Mouse (Mus musculus) ES-Bruce4 (cell line): ENCODE measurements around the gene Orc6. TPM values are rescaled to one million over a fixed set of nuclear protein-coding genes. Genes with fewer than 3 reads are reported as not detected.

Experiments
- H3K27ac ChIP-seq: 2 replicates; pipeline ENCODE4 v1.5.1; 2012; ENCODE audit warnings: low read length, inconsistent platforms; ENCODE audit not compliant: insufficient read depth
- H3K27me3 ChIP-seq: 2 replicates; pipeline ENCODE4 v1.6.1; 2012; ENCODE audit warnings: mild to moderate bottlenecking, low read length, inconsistent platforms; ENCODE audit not compliant: control insufficient read depth, poor library complexity, insufficient read depth, severe bottlenecking
- H3K36me3 ChIP-seq: 2 replicates; pipeline ENCODE4 v1.6.1; 2012; ENCODE audit warnings: inconsistent platforms, mild to moderate bottlenecking, low read length, moderate library complexity; ENCODE audit not compliant: control insufficient read depth, poor library complexity, insufficient read depth, severe bottlenecking
- H3K4me1 ChIP-seq: one replicate; pipeline ENCODE4 v1.8.1; 2011; ENCODE audit warnings: low read length; ENCODE audit not compliant: control insufficient read depth, insufficient read depth
- H3K4me3 ChIP-seq: 2 replicates; pipeline ENCODE4 v1.5.1; 2011; ENCODE audit warnings: low read depth, mild to moderate bottlenecking, low read length
- H3K9ac ChIP-seq: 2 replicates; pipeline ENCODE4 v1.6.1; 2012; ENCODE audit warnings: low read depth, mild to moderate bottlenecking, inconsistent platforms; ENCODE audit not compliant: poor library complexity, severe bottlenecking
- H3K9me3 ChIP-seq: replicated peaks from 2 replicates; pipeline ENCODE4 v1.6.1; 2012; ENCODE audit warnings: mild to moderate bottlenecking, low read length, inconsistent platforms; ENCODE audit not compliant: control insufficient read depth, poor library complexity, insufficient read depth, severe bottlenecking
- CTCF ChIP-seq: IDR thresholded peaks from one replicate; pipeline ENCODE4 v1.8.1; 2011; ENCODE audit warnings: low read depth, low read length
- EP300 ChIP-seq: IDR thresholded peaks from 2 replicates; pipeline ENCODE4 v1.6.1; 2011; ENCODE audit warnings: low read depth, low read length; ENCODE audit not compliant: insufficient read depth
- POLR2A ChIP-seq: IDR thresholded peaks from one replicate; pipeline ENCODE4 v1.8.1; 2011; ENCODE audit warnings: low read length; ENCODE audit not compliant: insufficient read depth
- polyA plus RNA-seq: library from polyadenylated mRNA; stranded (reverse); fragments of >200 nt; gene quantifications from 2 replicates; pipeline ENCODE4 v1.2.4, GENCODE M21; 2011; ENCODE audit warnings: low read depth; ENCODE audit not compliant: missing spikeins, insufficient read depth, insufficient read length

Gene Orc6
- 123 and 125 TPM in 2 replicates for polyA plus RNA-seq

DNA sequence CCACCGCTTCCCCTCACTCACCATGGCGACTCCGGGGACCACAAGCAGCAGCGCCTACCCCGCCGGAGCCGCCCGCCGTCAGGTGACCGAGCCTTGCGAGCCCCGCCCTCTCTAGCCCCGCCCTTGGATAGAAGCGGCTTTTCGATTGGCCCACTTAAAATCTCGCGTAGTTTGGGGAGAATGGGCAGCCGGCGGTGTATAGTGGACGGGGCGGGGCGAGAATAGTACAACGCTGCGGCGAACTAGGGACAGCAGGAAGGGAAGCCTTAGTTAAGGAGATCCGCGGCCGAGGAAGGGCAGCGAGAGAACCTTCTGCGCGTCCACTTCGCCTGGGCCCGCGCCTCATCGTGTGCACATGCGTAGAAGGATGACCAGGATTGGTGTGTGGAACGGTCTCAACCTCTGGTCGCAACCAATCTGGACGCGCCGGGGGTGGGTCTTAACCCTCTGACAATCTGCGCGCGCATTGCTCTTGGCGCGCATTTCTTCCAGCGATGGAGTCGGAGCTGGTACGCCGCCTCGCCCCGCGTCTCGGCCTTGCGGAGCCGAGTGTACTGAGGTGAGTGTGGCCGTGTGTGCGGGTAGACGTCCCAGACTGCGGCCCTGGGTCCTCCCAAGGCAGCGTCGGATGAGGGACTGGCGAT lies at the start of gene Orc6, which contains the start of gene Vps35:
Gene Orc6, plus strand, starts transcription at position 199 of the 644 bp plus-strand sequence.
Gene Vps35, minus strand, starts transcription at position 369 of the 644 bp plus-strand sequence.
- TF ChIP-seq CTCF (no peak), POLR2A (peak; percentile 70), EP300 (no peak)
- Histone ChIP-seq H3K9me3 (no peaks in the 10 kb centered on the region), H3K9ac (peak within 1 kb of the TSS; percentile 62), H3K27ac (peak within 1 kb of the TSS; percentile 46), H3K36me3 (peaks cover 33% of the 10 kb centered on the region), H3K4me1 (no peaks in the 10 kb centered on the region), H3K27me3 (no peaks in the 10 kb centered on the region), H3K4me3 (peak within 1 kb of the TSS; percentile 92)

GRCm38 (mm10) chr8:85286846-85287245 lies 12.6 kb upstream of the Orc6 start:
- Histone ChIP-seq H3K9ac (no peak overlapping the region), H3K4me3 (no peak overlapping the region), H3K36me3 (peaks cover 70% of the 10 kb centered on the region), H3K27ac (no peak overlapping the region), H3K27me3 (no peaks in the 10 kb centered on the region), H3K9me3 (no peaks in the 10 kb centered on the region), H3K4me1 (no peaks in the 10 kb centered on the region)
- TF ChIP-seq CTCF (no peak), POLR2A (no peak), EP300 (no peak)

DNA sequence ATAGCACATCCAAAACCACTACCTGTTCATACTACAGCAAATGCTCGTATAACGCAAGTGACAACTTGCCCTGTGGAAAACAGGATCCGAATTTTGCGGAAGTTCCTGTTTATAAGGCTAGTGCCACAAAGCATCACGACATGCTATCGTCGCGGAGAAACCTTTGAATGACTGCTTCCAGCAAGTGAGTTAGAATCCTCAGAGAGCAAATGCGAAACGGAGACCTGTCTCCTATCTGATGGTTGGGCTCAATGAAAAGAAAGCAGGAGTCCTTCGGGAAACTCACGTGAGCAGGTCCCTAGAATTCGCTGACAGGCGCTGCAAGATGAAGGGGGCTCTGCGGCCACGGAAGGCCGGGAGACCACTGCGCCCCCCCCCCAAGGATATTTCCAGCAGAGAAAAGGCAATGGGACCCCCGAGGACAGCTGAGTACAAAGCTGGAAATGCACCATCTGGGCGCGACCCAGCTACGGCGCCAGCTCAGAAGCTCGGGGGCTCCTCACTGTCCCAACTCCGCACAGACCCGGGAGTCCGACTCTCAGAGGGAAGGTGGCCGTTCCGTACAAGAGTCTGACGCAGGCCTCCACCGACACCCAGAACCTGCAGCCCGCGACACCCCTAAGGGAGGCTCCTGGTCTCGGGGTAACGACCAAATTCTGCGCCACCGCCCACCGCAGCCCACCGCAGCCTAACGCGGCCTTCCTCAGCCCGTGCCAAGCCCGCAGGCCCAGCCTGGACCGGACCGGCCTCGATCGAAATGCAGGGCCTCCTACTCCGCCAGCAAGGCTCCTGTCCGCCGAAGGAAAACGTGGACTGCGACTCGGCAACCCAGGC lies 615 bp upstream of the Orc6 start:
- Histone ChIP-seq H3K27ac (no peak overlapping the region), H3K4me1 (no peaks in the 10 kb centered on the region), H3K4me3 (peak overlapping the region; percentile 92), H3K9ac (peak overlapping the region; percentile 62), H3K36me3 (peaks cover 37% of the 10 kb centered on the region), H3K9me3 (no peaks in the 10 kb centered on the region), H3K27me3 (no peaks in the 10 kb centered on the region)
- TF ChIP-seq POLR2A, result no peak
- no peak for TF ChIP-seq CTCF
- no peak for TF ChIP-seq EP300

DNA sequence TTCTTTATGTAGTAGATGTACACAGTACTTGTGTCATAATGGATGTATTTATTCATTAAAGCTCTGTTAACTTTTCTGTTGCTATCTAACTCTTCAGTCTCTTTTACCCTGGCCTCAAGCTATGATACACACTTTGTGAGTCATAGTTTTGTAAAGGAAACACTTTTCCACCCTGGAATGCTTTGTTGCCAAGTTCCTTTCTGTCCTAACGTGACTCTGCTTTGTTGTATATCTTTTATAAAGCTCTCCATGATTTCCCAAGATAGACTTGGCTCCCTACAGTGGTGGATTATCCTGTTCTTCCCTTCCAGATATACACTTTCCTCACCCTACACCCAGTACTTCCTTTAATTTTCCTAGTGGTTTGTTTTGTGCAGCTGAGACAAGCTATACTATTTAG lies 2.5 kb downstream of the Orc6 start:
- Histone ChIP-seq H3K4me1 (no peaks in the 10 kb centered on the region), H3K4me3 (no peak overlapping the region), H3K9ac (no peak overlapping the region), H3K27me3 (no peaks in the 10 kb centered on the region), H3K36me3 (peaks cover 52% of the 10 kb centered on the region), H3K27ac (no peak overlapping the region), H3K9me3 (no peaks in the 10 kb centered on the region)
- TF ChIP-seq POLR2A (no peak), CTCF (no peak), EP300 (no peak)

- no peak overlapping the region for H3K4me3 ChIP-seq
- no peak overlapping the region for H3K9ac ChIP-seq
- TF ChIP-seq EP300, result no peak
- TF ChIP-seq CTCF, result no peak
- TF ChIP-seq POLR2A, result no peak
- H3K4me1 ChIP-seq, result no peaks in the 10 kb centered on the region
- no peaks in the 10 kb centered on the region for H3K27me3 ChIP-seq
- no peak overlapping the region for H3K27ac ChIP-seq
- H3K9me3 ChIP-seq, result no peaks in the 10 kb centered on the region
- H3K36me3 ChIP-seq, result peaks cover 61% of the 10 kb centered on the region
Observed at GRCm38 (mm10) chr8:85302931-85303330, 3.5 kb downstream of the Orc6 start.
